Mouse (Mus musculus) embryonic facial prominence, embryonic 13.5 days (tissue): ENCODE measurements around the gene Azi2. TPM values are rescaled to one million over a fixed set of nuclear protein-coding genes. Genes with fewer than 3 reads are reported as not detected.

Experiments used
- ATAC-seq: fragments of 200-750 bp; cut with Nextera tagmentation; 2 replicates; pipeline ENCODE4 v1.8.0; 2017; ENCODE audit warnings: low read depth; ENCODE audit not compliant: insufficient number of reproducible peaks, insufficient read depth, low FRiP score, low TSS enrichment
- H3K27ac ChIP-seq: fragments of 300-500 bp; sonication (generic); 2 replicates; pipeline ENCODE4 v1.5.1; 2015; ENCODE audit warnings: moderate library complexity, mild to moderate bottlenecking, inconsistent platforms
- H3K27me3 ChIP-seq: fragments of 300-500 bp; sonication (generic); 2 replicates; pipeline ENCODE4 v1.6.1; 2015; ENCODE audit warnings: mild to moderate bottlenecking, inconsistent platforms
- H3K36me3 ChIP-seq: fragments of 300-500 bp; sonication (generic); 2 replicates; pipeline ENCODE4 v1.6.1; 2015; ENCODE audit warnings: mild to moderate bottlenecking, inconsistent platforms
- H3K4me1 ChIP-seq: fragments of 300-500 bp; sonication (generic); 2 replicates; pipeline ENCODE4 v1.6.1; 2015; ENCODE audit warnings: inconsistent platforms
- H3K4me2 ChIP-seq: fragments of 300-500 bp; sonication (generic); 2 replicates; pipeline ENCODE4 v1.6.1; 2015; ENCODE audit warnings: moderate library complexity, mild to moderate bottlenecking, inconsistent platforms
- H3K4me3 ChIP-seq: fragments of 300-500 bp; sonication (generic); 2 replicates; pipeline ENCODE4 v1.5.1; 2015; ENCODE audit warnings: mild to moderate bottlenecking, inconsistent platforms
- H3K9ac ChIP-seq: fragments of 300-500 bp; sonication (generic); 2 replicates; pipeline ENCODE4 v1.6.1; 2015; ENCODE audit warnings: mild to moderate bottlenecking, inconsistent platforms
- H3K9me3 ChIP-seq: fragments of 300-500 bp; sonication (generic); 2 replicates; pipeline ENCODE4 v1.6.1; 2016; ENCODE audit warnings: inconsistent platforms
- WGBS: fragments of 180-500 bp; shearing (Covaris S2); methylation state at CpG from one replicate; pipeline ENCODE4 v1.1.7; 2015; ENCODE audit warnings: mixed read lengths; 5-methylcytosine and 5-hydroxymethylcytosine counted together
- polyA plus RNA-seq: library from polyadenylated mRNA; unstranded; fragments of >200 nt; fragmentation: Nextera tagmentation; extraction: Ambion mirVana; gene quantifications from 2 replicates; pipeline ENCODE4 v1.2.1, GENCODE M21; 2015

The Azi2 gene
- polyA plus RNA-seq: 73.0 and 77.0 TPM in 2 replicates

- peak; percentile 99 for ATAC-seq
- WGBS: under 1% methylated on average over 87 of the region's 87 CpGs
Measured at GRCm38 (mm10) chr9:118040218-118041021, at the start of gene Azi2. Gene Azi2 (plus strand): TSS chr9:118040499.

GRCm38 (mm10) chr9:117996631-117997030 is 43.7 kb upstream of the Azi2 start:
- Histone ChIP-seq H3K9me3 (no peaks in the 10 kb centered on the region), H3K4me3 (no peak overlapping the region), H3K4me2 (no peak overlapping the region), H3K27ac (no peak overlapping the region), H3K36me3 (no peaks in the 10 kb centered on the region), H3K4me1 (no peaks in the 10 kb centered on the region), H3K27me3 (no peaks in the 10 kb centered on the region), H3K9ac (no peak overlapping the region)
- ATAC-seq: no peak
- 90% methylated on average over 5 of the region's 5 CpGs for WGBS

More at GRCm38 (mm10) chr9:118040218-118041021, at the start of gene Azi2:
- Histone ChIP-seq H3K27me3 (no peaks in the 10 kb centered on the region), H3K9me3 (no peaks in the 10 kb centered on the region), H3K36me3 (no peaks in the 10 kb centered on the region), H3K4me3 (peak within 1 kb of the TSS; percentile 63), H3K9ac (peak within 1 kb of the TSS; percentile 78), H3K4me1 (peaks cover 17% of the 10 kb centered on the region; the same call in 1 of the 2 replicates), H3K27ac (peak within 1 kb of the TSS; percentile 90), H3K4me2 (peak within 1 kb of the TSS; percentile 75)

- WGBS: 90% methylated on average over 3 of the region's 3 CpGs
- no peak overlapping the region for H3K9ac ChIP-seq
- H3K4me2 ChIP-seq: no peak overlapping the region
- ATAC-seq: no peak
- H3K4me1 ChIP-seq: no peaks in the 10 kb centered on the region
- H3K4me3 ChIP-seq: no peak overlapping the region
- no peaks in the 10 kb centered on the region for H3K27me3 ChIP-seq
- H3K27ac ChIP-seq: no peak overlapping the region
- no peaks in the 10 kb centered on the region for H3K9me3 ChIP-seq
- H3K36me3 ChIP-seq: no peaks in the 10 kb centered on the region
Measured at GRCm38 (mm10) chr9:118001488-118001887, 38.8 kb upstream of the Azi2 start.

GRCm38 (mm10) chr9:118003218-118003886 is 36.9 kb upstream of the Azi2 start:
- Histone ChIP-seq H3K4me2 (no peak overlapping the region), H3K4me3 (no peak overlapping the region), H3K9me3 (no peaks in the 10 kb centered on the region), H3K9ac (no peak overlapping the region), H3K4me1 (no peaks in the 10 kb centered on the region), H3K27me3 (no peaks in the 10 kb centered on the region), H3K36me3 (no peaks in the 10 kb centered on the region), H3K27ac (no peak overlapping the region)
- 72% methylated on average over 4 of the region's 4 CpGs for WGBS
- no peak for ATAC-seq

GRCm38 (mm10) chr9:118003937-118004336 is 36.4 kb upstream of the Azi2 start:
- H3K27me3 ChIP-seq: no peaks in the 10 kb centered on the region
- 78% methylated on average over 4 of the region's 4 CpGs for WGBS
- ATAC-seq: no peak

GRCm38 (mm10) chr9:118012928-118013327 is 27.4 kb upstream of the Azi2 start:
- WGBS: 88% methylated on average over 3 of the region's 3 CpGs
- Histone ChIP-seq H3K36me3 (no peaks in the 10 kb centered on the region), H3K4me1 (no peaks in the 10 kb centered on the region), H3K4me3 (no peak overlapping the region), H3K4me2 (no peak overlapping the region), H3K9ac (no peak overlapping the region), H3K27ac (no peak overlapping the region), H3K27me3 (no peaks in the 10 kb centered on the region), H3K9me3 (no peaks in the 10 kb centered on the region)
- ATAC-seq: no peak

More at GRCm38 (mm10) chr9:118003937-118004336, 36.4 kb upstream of the Azi2 start:
- Histone ChIP-seq H3K9me3 (no peaks in the 10 kb centered on the region), H3K36me3 (no peaks in the 10 kb centered on the region), H3K4me2 (no peak overlapping the region), H3K9ac (no peak overlapping the region), H3K27ac (no peak overlapping the region), H3K4me1 (no peaks in the 10 kb centered on the region), H3K4me3 (no peak overlapping the region)

GRCm38 (mm10) chr9:118024966-118025365 is 15.3 kb upstream of the Azi2 start:
- Histone ChIP-seq H3K27ac (no peak overlapping the region), H3K4me3 (no peak overlapping the region), H3K9ac (no peak overlapping the region), H3K27me3 (no peaks in the 10 kb centered on the region), H3K9me3 (no peaks in the 10 kb centered on the region), H3K36me3 (no peaks in the 10 kb centered on the region), H3K4me1 (no peaks in the 10 kb centered on the region), H3K4me2 (no peak overlapping the region)
- WGBS: 77% methylated on average over 2 of the region's 2 CpGs
- ATAC-seq: no peak

GRCm38 (mm10) chr9:118029490-118029889 is 10.8 kb upstream of the Azi2 start:
- H3K4me3 ChIP-seq: no peak overlapping the region
- H3K9ac ChIP-seq: no peak overlapping the region
- no peaks in the 10 kb centered on the region for H3K36me3 ChIP-seq
- no peak for ATAC-seq
- H3K4me2 ChIP-seq: no peak overlapping the region
- H3K4me1 ChIP-seq: no peaks in the 10 kb centered on the region
- no peak overlapping the region for H3K27ac ChIP-seq
- no peaks in the 10 kb centered on the region for H3K27me3 ChIP-seq
- 46% methylated on average over 4 of the region's 4 CpGs for whole genome bisulfite sequencing
- H3K9me3 ChIP-seq: no peaks in the 10 kb centered on the region

GRCm38 (mm10) chr9:118030252-118030651 is 10.0 kb upstream of the Azi2 start:
- no peaks in the 10 kb centered on the region for H3K9me3 ChIP-seq
- no peak overlapping the region for H3K4me3 ChIP-seq
- whole genome bisulfite sequencing: 87% methylated on average over 1 of the region's 1 CpGs
- H3K36me3 ChIP-seq: no peaks in the 10 kb centered on the region
- H3K4me1 ChIP-seq: no peaks in the 10 kb centered on the region
- no peak overlapping the region for H3K9ac ChIP-seq
- H3K4me2 ChIP-seq: no peak overlapping the region
- ATAC-seq: no peak
- no peaks in the 10 kb centered on the region for H3K27me3 ChIP-seq
- no peak overlapping the region for H3K27ac ChIP-seq

- Histone ChIP-seq H3K27me3 (no peaks in the 10 kb centered on the region), H3K36me3 (no peaks in the 10 kb centered on the region), H3K27ac (no peak overlapping the region), H3K4me3 (no peak overlapping the region), H3K9ac (no peak overlapping the region), H3K4me1 (no peaks in the 10 kb centered on the region), H3K9me3 (no peaks in the 10 kb centered on the region), H3K4me2 (no peak overlapping the region)
- ATAC-seq: no peak
- WGBS: 16% methylated on average over 2 of the region's 2 CpGs
Measured at GRCm38 (mm10) chr9:118031694-118032093, 8.6 kb upstream of the Azi2 start.

GRCm38 (mm10) chr9:118034990-118035389 is 5.3 kb upstream of the Azi2 start:
- Histone ChIP-seq H3K9ac (no peak overlapping the region), H3K27me3 (no peaks in the 10 kb centered on the region), H3K4me1 (no peaks in the 10 kb centered on the region), H3K36me3 (no peaks in the 10 kb centered on the region), H3K4me3 (no peak overlapping the region), H3K9me3 (no peaks in the 10 kb centered on the region), H3K27ac (no peak overlapping the region), H3K4me2 (no peak overlapping the region)
- 82% methylated on average over 3 of the region's 3 CpGs for WGBS
- no peak for ATAC-seq

GRCm38 (mm10) chr9:118041022-118041400 is 712 bp downstream of the Azi2 start:
- no peaks in the 10 kb centered on the region for H3K27me3 ChIP-seq
- ATAC-seq: no peak
- H3K9ac ChIP-seq: peak overlapping the region; percentile 78

More at GRCm38 (mm10) chr9:118041022-118041400, 712 bp downstream of the Azi2 start:
- Histone ChIP-seq H3K36me3 (no peaks in the 10 kb centered on the region), H3K4me1 (peaks cover 17% of the 10 kb centered on the region; the same call in 1 of the 2 replicates), H3K4me2 (peak overlapping the region; percentile 75), H3K9me3 (no peaks in the 10 kb centered on the region), H3K27ac (peak overlapping the region; percentile 90), H3K4me3 (peak overlapping the region; percentile 63)
- WGBS: 2% methylated on average over 21 of the region's 21 CpGs
